Mouse (Mus musculus): ENCODE measurements at regions not wholly inside any gene's neighbourhood (a gene's known extent, or its start where the extent isn't known, plus 50 kb on each side); places are given as distances from the start of the nearest gene placed in this dataset.

- Histone ChIP-seq H3K4me1 (ENCODE audit: control insufficient read depth, insufficient read depth, low read length) (no peaks in the 10 kb centered on the region), H3K27ac (ENCODE audit: insufficient read depth, low read depth, low read length) (no peak overlapping the region), H3K4me3 (ENCODE audit: insufficient read depth, low read depth, low read length) (no peak overlapping the region)
- WGBS: 89% methylated on average over 4 of the region's 4 CpGs
- no peak for TF ChIP-seq CTCF (IDR thresholded peaks at IDR 0.05; ENCODE audit: insufficient read depth, low read depth, low read length)
- TF ChIP-seq POLR2A (IDR thresholded peaks at IDR 0.05; ENCODE audit: insufficient read depth, low read depth, low read length): no peak
Measured at GRCm38 (mm10) chr15:67301024-67301423, 800.3 kb upstream of the Lrrc6 start.

- 100% methylated on average over 1 of the region's 1 CpGs for WGBS
- Histone ChIP-seq H3K4me1 (ENCODE audit: control insufficient read depth, insufficient read depth, low read length) (no peaks in the 10 kb centered on the region), H3K27ac (ENCODE audit: insufficient read depth, low read depth, low read length) (no peak overlapping the region), H3K4me3 (ENCODE audit: insufficient read depth, low read depth, low read length) (no peak overlapping the region)
- no peak for TF ChIP-seq CTCF (IDR thresholded peaks at IDR 0.05; ENCODE audit: insufficient read depth, low read depth, low read length)
- TF ChIP-seq POLR2A (IDR thresholded peaks at IDR 0.05; ENCODE audit: insufficient read depth, low read depth, low read length): no peak
Measured at GRCm38 (mm10) chr15:67294797-67295196, 794.1 kb upstream of the Lrrc6 start.

GRCm38 (mm10) chr15:67289749-67290148 is 789.0 kb upstream of the Lrrc6 start:
- 81% methylated on average over 4 of the region's 4 CpGs for WGBS
- TF ChIP-seq POLR2A (IDR thresholded peaks at IDR 0.05; ENCODE audit: insufficient read depth, low read depth, low read length): no peak
- TF ChIP-seq CTCF (IDR thresholded peaks at IDR 0.05; ENCODE audit: insufficient read depth, low read depth, low read length): no peak

GRCm38 (mm10) chr15:67284941-67285340 is 784.2 kb upstream of the Lrrc6 start:
- Histone ChIP-seq H3K27ac (ENCODE audit: insufficient read depth, low read depth, low read length) (no peak overlapping the region), H3K4me1 (ENCODE audit: control insufficient read depth, insufficient read depth, low read length) (no peaks in the 10 kb centered on the region), H3K4me3 (ENCODE audit: insufficient read depth, low read depth, low read length) (no peak overlapping the region)
- WGBS: 59% methylated on average over 4 of the region's 4 CpGs
- TF ChIP-seq POLR2A (IDR thresholded peaks at IDR 0.05; ENCODE audit: insufficient read depth, low read depth, low read length): no peak
- TF ChIP-seq CTCF (IDR thresholded peaks at IDR 0.05; ENCODE audit: insufficient read depth, low read depth, low read length): no peak

More at GRCm38 (mm10) chr15:67289749-67290148, 789.0 kb upstream of the Lrrc6 start:
- H3K4me3 ChIP-seq (ENCODE audit: insufficient read depth, low read depth, low read length): no peak overlapping the region
- H3K27ac ChIP-seq (ENCODE audit: insufficient read depth, low read depth, low read length): no peak overlapping the region
- H3K4me1 ChIP-seq (ENCODE audit: control insufficient read depth, insufficient read depth, low read length): no peaks in the 10 kb centered on the region

- TF ChIP-seq CTCF (IDR thresholded peaks at IDR 0.05; ENCODE audit: insufficient read depth, low read depth, low read length): no peak
- Histone ChIP-seq H3K4me3 (ENCODE audit: insufficient read depth, low read depth, low read length) (no peak overlapping the region), H3K4me1 (ENCODE audit: control insufficient read depth, insufficient read depth, low read length) (no peaks in the 10 kb centered on the region), H3K27ac (ENCODE audit: insufficient read depth, low read depth, low read length) (no peak overlapping the region)
- WGBS: 90% methylated on average over 3 of the region's 3 CpGs
Measured at GRCm38 (mm10) chr15:67283275-67283972, 782.7 kb upstream of the Lrrc6 start.

- WGBS: 87% methylated on average over 1 of the region's 1 CpGs
- Histone ChIP-seq H3K4me1 (ENCODE audit: control insufficient read depth, insufficient read depth, low read length) (no peaks in the 10 kb centered on the region), H3K4me3 (ENCODE audit: insufficient read depth, low read depth, low read length) (no peak overlapping the region), H3K27ac (ENCODE audit: insufficient read depth, low read depth, low read length) (no peak overlapping the region)
- TF ChIP-seq POLR2A (IDR thresholded peaks at IDR 0.05; ENCODE audit: insufficient read depth, low read depth, low read length): no peak
- TF ChIP-seq CTCF (IDR thresholded peaks at IDR 0.05; ENCODE audit: insufficient read depth, low read depth, low read length): no peak
Measured at GRCm38 (mm10) chr15:67278869-67279268, 778.2 kb upstream of the Lrrc6 start.

- Histone ChIP-seq H3K27ac (ENCODE audit: insufficient read depth, low read depth, low read length) (no peak overlapping the region), H3K4me3 (ENCODE audit: insufficient read depth, low read depth, low read length) (no peak overlapping the region), H3K4me1 (ENCODE audit: control insufficient read depth, insufficient read depth, low read length) (no peaks in the 10 kb centered on the region)
- TF ChIP-seq CTCF (IDR thresholded peaks at IDR 0.05; ENCODE audit: insufficient read depth, low read depth, low read length) (no peak), POLR2A (IDR thresholded peaks at IDR 0.05; ENCODE audit: insufficient read depth, low read depth, low read length) (no peak)
Measured at GRCm38 (mm10) chr15:67275058-67275457, 774.3 kb upstream of the Lrrc6 start.

- Histone ChIP-seq H3K4me1 (ENCODE audit: control insufficient read depth, insufficient read depth, low read length) (no peaks in the 10 kb centered on the region), H3K27ac (ENCODE audit: insufficient read depth, low read depth, low read length) (no peak overlapping the region), H3K4me3 (ENCODE audit: insufficient read depth, low read depth, low read length) (no peak overlapping the region)
- TF ChIP-seq POLR2A (IDR thresholded peaks at IDR 0.05; ENCODE audit: insufficient read depth, low read depth, low read length) (no peak), CTCF (IDR thresholded peaks at IDR 0.05; ENCODE audit: insufficient read depth, low read depth, low read length) (no peak)
- WGBS: 93% methylated on average over 2 of the region's 2 CpGs
Measured at GRCm38 (mm10) chr15:67272397-67272796, 771.7 kb upstream of the Lrrc6 start.

GRCm38 (mm10) chr15:67263723-67264122 is 763.0 kb upstream of the Lrrc6 start:
- no peak overlapping the region for H3K4me3 ChIP-seq (ENCODE audit: insufficient read depth, low read depth, low read length)
- 67% methylated on average over 6 of the region's 6 CpGs for WGBS
- TF ChIP-seq POLR2A (IDR thresholded peaks at IDR 0.05; ENCODE audit: insufficient read depth, low read depth, low read length) (no peak), CTCF (IDR thresholded peaks at IDR 0.05; ENCODE audit: insufficient read depth, low read depth, low read length) (no peak)
- no peak overlapping the region for H3K27ac ChIP-seq (ENCODE audit: insufficient read depth, low read depth, low read length)
- H3K4me1 ChIP-seq (ENCODE audit: control insufficient read depth, insufficient read depth, low read length): no peaks in the 10 kb centered on the region

GRCm38 (mm10) chr15:67263313-67263712 is 762.6 kb upstream of the Lrrc6 start:
- TF ChIP-seq CTCF (IDR thresholded peaks at IDR 0.05; ENCODE audit: insufficient read depth, low read depth, low read length): no peak
- TF ChIP-seq POLR2A (IDR thresholded peaks at IDR 0.05; ENCODE audit: insufficient read depth, low read depth, low read length): no peak
- H3K4me3 ChIP-seq (ENCODE audit: insufficient read depth, low read depth, low read length): no peak overlapping the region
- H3K4me1 ChIP-seq (ENCODE audit: control insufficient read depth, insufficient read depth, low read length): no peaks in the 10 kb centered on the region
- 76% methylated on average over 2 of the region's 2 CpGs for WGBS
- no peak overlapping the region for H3K27ac ChIP-seq (ENCODE audit: insufficient read depth, low read depth, low read length)
